Mouse (Mus musculus): Measurements from ENCODE around the gene Arl4a.

Arl4a gene

GRCm38 (mm10) chr12:40004766-40005165 is 33.1 kb downstream of the Arl4a start:
- no peak for DNase-seq

DNA sequence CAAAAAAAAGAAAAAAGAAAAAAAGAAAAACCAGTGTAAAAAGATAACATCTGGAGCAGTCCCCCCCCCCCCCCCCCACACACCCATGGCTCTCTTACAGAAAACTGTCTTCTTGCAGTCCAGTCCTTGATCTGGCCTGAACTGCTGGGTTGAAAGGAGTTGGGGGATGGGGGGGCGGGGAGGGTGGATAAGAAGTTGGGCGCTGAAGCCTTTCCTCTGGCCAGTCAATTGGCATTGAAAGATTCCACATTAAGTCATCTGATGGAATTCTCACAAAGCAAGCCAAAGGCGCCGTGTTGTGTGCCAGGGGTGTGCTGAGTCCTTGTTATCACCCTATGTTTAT is 39.0 kb downstream of the Arl4a start:
- DNase-seq = no peak

DNA sequence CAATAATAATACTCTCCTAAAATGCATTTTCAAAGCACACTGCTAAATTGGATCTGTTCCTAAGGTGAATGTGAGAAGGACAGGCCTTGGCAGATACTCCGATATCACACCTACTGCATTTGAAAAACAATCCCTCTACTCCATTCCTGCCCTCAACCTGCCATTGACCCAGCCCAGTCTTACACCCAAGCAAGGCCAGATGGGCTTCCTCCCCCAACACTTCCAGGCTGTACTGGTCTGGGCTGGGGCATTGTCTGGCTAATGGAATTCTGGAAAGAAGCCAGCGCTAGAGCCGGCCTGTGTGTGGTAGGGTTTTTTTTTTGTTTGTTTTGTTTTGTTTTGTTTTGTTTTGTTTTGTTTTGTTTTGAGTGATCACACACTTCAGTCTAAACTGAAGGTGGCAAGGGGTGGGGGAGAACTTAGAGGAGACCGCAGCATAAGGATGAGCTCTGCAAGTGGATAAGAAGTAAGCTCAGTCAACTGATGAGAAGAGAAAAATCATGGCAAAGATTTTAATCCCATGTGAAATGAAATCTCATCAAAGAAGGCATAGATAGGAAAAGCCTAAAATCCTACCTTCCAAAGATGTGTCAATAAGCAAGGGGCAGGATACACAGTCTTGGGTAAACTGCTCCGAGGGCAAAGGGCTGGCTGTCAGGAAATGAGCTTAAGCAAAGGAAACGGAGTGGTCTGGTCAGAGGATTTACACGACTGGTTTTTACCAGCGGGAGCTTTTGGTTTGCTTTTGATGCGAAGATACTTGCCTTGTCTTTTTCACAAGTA is 39.6 kb downstream of the Arl4a start:
- peak; percentile 47 for DNase-seq

- no peak for DNase-seq
Observed at GRCm38 (mm10) chr12:39997651-39998050, 40.2 kb downstream of the Arl4a start.

GRCm38 (mm10) chr12:39996015-39996414 is 41.8 kb downstream of the Arl4a start:
- no peak for DNase-seq

DNA sequence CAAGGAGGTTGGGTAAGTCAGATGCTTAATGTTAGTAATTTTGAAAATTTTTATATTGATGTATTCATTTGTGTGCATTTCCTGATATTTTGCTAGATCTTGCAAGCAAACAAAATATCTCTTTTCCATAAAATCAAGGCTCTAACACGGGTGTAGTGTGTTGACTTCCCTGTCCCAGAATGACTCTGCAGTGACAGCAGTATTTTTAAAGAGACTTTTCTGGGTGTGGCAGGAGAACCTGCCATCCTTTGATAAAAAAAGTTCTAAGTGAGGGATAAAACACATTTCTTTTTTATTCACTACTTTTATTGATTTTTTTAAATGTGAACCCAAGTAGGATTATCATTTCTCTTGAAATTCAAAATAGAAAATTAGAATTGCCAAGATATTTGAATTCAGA is 42.2 kb downstream of the Arl4a start:
- DNase-seq = no peak

DNA sequence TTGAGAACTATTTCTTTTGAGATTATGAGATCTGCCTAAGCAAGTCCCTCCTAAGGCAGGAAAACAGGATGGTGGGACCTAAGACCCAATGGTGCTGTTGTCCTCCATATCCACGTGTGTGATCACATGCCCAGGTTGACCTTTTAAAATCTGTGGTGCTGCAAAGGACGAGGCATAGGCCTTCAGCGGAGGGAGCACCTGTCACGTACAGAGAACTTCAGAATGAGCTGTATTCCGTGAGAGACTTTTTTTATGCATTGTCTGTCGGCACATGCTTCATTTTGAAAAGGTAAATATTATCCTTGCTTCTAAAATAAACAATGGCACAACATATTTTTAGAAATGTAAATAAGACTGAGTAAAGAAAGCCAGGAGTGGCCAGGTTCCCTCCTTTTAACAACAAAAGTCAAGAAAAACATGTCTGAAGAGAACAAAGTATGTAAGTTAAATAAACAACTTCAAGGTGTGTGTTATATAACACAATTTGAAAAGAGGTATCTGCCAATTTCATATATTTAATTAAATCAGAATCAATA is 45.0 kb downstream of the Arl4a start:
- DNase-seq = no peak

GRCm38 (mm10) chr12:39990830-39991780 is 46.7 kb downstream of the Arl4a start:
- DNase-seq = no peak

- no peak for DNase-seq
Observed at GRCm38 (mm10) chr12:39989136-39989535, 48.7 kb downstream of the Arl4a start.

DNA sequence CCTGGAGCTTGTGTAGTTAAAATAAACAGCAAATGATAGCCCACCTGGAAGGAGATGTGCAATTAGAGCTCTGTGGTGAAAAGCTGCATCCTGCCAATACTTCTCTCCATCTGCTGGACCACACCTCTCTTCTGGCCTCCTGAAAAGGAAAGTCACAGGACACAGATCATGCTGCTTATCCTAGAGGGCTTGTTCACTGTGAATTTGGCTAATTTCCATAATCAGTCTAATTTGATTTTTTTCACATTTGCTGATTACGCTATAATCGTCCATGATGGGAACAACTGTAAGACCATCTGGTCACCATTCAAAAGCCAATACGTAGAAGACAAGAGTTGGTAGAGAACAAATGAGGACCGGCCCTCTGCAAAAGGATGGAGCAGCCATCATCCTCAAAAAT is 50.6 kb downstream of the Arl4a start:
- no peak for DNase-seq

DNA sequence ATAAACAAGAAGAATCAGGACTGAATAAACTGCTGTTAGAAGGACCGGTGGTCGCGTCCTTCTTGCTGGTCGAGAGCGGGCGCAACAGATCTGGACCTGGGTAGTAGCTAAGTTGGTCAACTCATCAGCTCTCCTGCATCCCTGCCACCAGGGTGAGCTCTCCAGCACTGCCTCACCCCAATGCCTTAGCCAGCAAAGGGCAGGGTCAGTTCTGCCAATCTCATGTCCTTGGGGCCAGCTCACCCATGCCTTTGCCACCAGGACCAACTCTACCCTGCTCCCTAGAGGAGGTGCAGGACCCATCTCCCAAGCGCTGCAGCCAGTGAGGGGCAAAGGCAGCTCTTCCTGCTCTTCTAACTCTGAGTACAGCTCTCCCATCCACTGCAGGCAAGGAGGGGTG is 52.2 kb downstream of the Arl4a start:
- DNase-seq = no peak

DNA sequence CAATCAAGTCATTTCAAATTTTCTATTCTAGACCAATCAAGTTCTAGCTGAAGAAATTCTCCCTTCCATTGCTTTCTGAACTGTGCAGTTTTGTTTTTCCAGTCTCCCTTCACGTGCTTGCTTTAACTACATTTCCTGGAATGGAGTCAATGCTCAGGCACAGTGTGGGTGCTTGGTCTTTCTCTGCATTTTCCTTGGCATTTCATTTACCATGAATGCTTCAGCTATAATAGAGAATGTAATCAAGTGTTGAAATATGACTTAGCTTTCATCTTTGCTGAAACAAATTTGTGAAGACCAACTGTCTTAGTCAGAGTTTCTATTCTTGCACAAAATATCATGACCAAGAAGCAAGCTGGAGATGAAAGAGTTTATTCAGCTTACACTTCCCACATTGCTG is 58.0 kb downstream of the Arl4a start:
- DNase-seq = no peak

- no peak for DNase-seq
Observed at GRCm38 (mm10) chr12:39979066-39979465, 58.8 kb downstream of the Arl4a start.

- DNase-seq = no peak
Observed at GRCm38 (mm10) chr12:39977996-39978590, 59.7 kb downstream of the Arl4a start.

GRCm38 (mm10) chr12:39976426-39976825 is 61.4 kb downstream of the Arl4a start:
- DNase-seq = no peak

- no peak for DNase-seq
Observed at GRCm38 (mm10) chr12:39975829-39976340, 61.9 kb downstream of the Arl4a start.

DNA sequence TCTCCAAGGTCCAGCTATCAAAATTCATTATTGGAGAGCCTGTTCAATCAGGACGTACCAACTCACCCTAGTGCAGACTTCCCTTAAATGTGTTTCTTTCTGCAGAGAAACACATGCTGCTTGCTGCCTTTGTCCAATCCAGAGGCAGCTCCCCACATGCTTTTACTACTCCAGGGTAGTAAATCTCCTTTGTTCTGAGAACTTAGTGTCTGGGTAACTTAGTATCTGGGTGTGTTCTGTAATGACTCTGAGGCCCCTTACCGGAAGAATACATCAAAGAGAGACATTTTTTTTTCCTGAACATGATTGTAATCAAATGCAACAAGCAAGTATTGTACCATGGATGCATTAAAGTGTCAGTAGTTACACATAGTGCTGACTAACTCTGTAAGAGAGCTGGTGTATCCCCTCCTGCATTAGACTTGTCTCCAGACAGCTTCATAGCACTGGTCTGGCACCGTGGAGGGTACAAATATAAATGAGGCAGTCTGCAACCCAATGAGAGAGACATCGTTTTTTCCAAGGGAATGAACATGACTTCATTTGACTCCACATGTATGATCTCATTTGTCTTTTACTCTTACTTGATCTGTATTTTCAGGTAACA is 62.7 kb downstream of the Arl4a start:
- no peak for DNase-seq

- DNase-seq = no peak
Observed at GRCm38 (mm10) chr12:39974273-39974672, 63.6 kb downstream of the Arl4a start.

DNA sequence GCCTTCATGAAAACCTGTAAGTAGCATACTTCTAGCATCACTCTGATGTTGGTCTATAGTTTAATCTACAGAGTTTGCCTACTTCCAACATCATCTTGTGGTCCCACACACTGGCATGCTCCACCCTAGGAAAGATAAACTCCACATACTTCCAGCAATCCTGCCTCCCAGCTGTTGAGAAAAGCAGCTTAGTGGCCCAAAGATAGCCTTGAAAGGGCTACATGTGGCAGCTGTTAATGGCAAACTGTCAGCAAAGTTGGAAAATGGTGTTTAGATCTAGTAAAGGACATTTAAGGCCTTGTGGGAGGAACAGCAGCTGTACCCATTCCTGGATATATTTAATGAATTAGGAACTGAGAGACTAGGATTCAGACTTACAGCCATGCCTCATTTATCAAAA is 68.3 kb downstream of the Arl4a start:
- DNase-seq = no peak

- DNase-seq = no peak
Observed at GRCm38 (mm10) chr12:39968109-39968508, 69.7 kb downstream of the Arl4a start.

DNA sequence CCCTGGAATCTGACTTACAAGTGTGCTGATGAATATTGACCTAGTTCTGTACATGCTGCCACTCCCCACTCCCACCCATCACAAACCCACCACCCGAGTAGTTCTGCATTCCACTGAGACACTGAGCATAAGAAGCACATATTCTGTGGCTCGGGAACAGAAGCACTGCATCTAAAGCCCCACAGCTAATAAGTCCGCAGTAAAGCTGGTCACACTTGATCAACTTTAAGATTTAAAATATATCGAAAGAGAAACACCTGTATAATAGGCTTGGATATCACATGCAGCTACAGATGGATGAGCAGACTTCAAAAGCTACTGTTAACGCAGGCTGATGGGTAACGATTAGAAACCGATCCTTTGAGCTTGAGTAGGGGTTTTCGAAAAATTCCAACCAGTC is 78.7 kb downstream of the Arl4a start:
- DNase-seq = no peak

- peak; percentile 48 for DNase-seq
Observed at GRCm38 (mm10) chr12:39957931-39958671, 79.7 kb downstream of the Arl4a start.
